Mouse (Mus musculus) G1E (cell line): ENCODE data around the gene Polr2l.

Experiments
- CTCF ChIP-seq: IDR thresholded peaks from 2 replicates; pipeline ENCODE4 v1.5.1; 2012; ENCODE audit warnings: low read depth, low read length, inconsistent platforms, mixed read lengths
- GATA1 ChIP-seq: IDR thresholded peaks from 2 replicates; pipeline ENCODE4 v1.6.1; 2012; ENCODE audit warnings: borderline replicate concordance, low read length, inconsistent platforms, mixed read lengths
- POLR2AphosphoS5 ChIP-seq: IDR thresholded peaks from 2 replicates; pipeline ENCODE4 v1.6.1; 2012; ENCODE audit warnings: low read depth, low read length, inconsistent platforms; ENCODE audit not compliant: insufficient replicate concordance
- TAL1 ChIP-seq: conservative IDR thresholded peaks from 2 replicates; pipeline ENCODE4 v1.6.1; 2012; ENCODE audit warnings: low read depth, low read length, inconsistent platforms, mixed read lengths

DNA sequence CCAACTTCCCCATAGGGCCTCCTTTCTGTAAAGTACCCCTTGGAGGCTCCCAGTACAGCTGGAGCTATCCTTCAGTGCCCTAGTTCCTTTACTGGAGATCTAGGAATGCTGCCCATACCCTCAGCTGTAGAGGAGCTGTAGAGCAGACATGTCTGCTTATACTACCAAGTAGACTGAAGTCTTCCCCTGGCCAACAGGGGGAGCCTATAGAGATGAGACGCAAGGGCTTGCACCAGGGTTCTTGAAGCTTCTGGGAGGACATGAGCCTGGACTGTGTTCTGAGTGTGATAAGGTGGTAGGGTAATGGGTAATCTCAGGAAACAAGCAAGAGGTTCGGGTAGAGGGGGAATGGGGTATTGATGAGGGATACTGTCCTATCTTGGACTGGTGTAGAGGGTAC, 16.2 kb upstream of the Polr2l start:
- no peak for TF ChIP-seq TAL1
- TF ChIP-seq CTCF = no peak
- no peak for TF ChIP-seq POLR2AphosphoS5
- no peak for TF ChIP-seq GATA1
